Mouse (Mus musculus): ENCODE data around the gene Brs3. TPM values are rescaled to one million over a fixed set of nuclear protein-coding genes. Genes with fewer than 3 reads are reported as not detected.
A peak's percentile ranks its signal among the peaks of the same experiment; 100 is the strongest.

Brs3 gene
- polyA plus RNA-seq (2012; rRNA removed), result not detected in 2 replicates
- polyA plus RNA-seq (2014; fragmentation: Nextera tagmentation; extraction: Ambion mirVana), result not detected in 2 replicates

DNA sequence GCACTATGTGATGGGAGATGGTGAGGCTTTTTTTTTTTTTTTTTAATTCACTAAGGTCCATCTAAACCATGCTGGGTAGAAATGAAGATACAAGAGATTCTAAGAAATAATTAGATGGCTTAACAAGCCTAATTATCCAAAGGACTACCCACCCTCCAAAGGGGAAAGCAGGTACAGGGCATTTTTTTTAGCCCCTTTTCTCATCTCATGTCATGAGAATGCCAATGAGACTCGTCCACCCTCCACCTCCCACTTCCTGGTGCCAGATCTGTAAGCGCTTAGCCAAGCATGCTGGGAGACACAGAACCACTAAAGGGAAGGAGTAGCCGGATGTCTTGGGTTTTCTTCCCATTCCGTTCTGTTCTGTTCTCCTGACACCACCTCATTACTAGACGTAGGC is at the start of gene Brs3:
Gene Brs3, plus strand, starts transcription at position 301 of the 400 bp plus-strand sequence.
- TF ChIP-seq CTCF (IDR thresholded peaks at IDR 0.05; ENCODE audit: low read depth) (no peak), EP300 (IDR thresholded peaks at IDR 0.05; ENCODE audit: low read depth) (no peak)
- Histone ChIP-seq H3K4me2 (ENCODE audit: low read depth) (no peak within 1 kb of the TSS), H3K36me3 (replicated peaks; ENCODE audit: control insufficient read depth, insufficient read depth, low read depth) (no peaks in the 10 kb centered on the region), H3K9me3 (ENCODE audit: control insufficient read depth, low read length) (no peaks in the 10 kb centered on the region), H3K9ac (replicated peaks) (no peak within 1 kb of the TSS), H3K4me3 (ENCODE audit: insufficient read depth in 1 of 2, low read depth in 2 of 2, low read length in 2 of 2) (no peak within 1 kb of the TSS), H3K4me1 (replicated peaks; ENCODE audit: control insufficient read depth in 2 of 2, insufficient read depth in 2 of 2, low read length in 1 of 2) (no peaks in the 10 kb centered on the region), H3K27me3 (ENCODE audit: control insufficient read depth, insufficient read depth, low read length) (no peaks in the 10 kb centered on the region), H3K27ac (no peak within 1 kb of the TSS)
- no peak for ATAC-seq (ENCODE audit: insufficient read depth)
- WGBS (ENCODE audit: insufficient replicate concordance), result 63% methylated on average over 5 of the region's 5 CpGs
- no peak for DNase-seq (ENCODE audit: low read depth in 3 of 3, low spot score in 3 of 3)

DNA sequence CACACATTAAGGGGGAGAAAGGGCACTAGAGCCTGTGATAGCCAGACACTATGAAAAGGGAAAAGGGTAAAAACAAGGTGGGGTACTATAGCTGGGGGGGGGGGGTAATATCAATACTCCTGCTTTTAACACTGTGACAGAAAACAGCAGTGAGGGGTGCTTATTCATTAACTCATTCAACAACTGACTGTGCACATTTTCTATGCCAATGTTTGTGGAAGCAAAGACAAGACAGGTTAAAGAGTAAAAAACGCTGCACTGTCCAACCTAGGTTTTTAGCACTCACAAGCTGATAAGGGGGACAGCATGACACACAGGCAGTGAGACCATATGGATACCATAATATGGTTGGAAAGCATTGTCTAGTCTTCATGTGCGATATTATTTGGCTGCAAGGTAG is 30.0 kb upstream of the Brs3 start:
- TF ChIP-seq CTCF (IDR thresholded peaks at IDR 0.05; ENCODE audit: low read depth) (no peak), EP300 (IDR thresholded peaks at IDR 0.05; ENCODE audit: low read depth) (no peak)
- no peak overlapping the region for H3K9ac ChIP-seq (replicated peaks)
- DNase-seq (ENCODE audit: low read depth in 3 of 3, low spot score in 3 of 3), result no peak
- no peaks in the 10 kb centered on the region for H3K36me3 ChIP-seq (replicated peaks; ENCODE audit: control insufficient read depth, insufficient read depth, low read depth)
- WGBS (ENCODE audit: insufficient replicate concordance), result 54% methylated on average over 2 of the region's 2 CpGs
- no peak overlapping the region for H3K4me3 ChIP-seq (ENCODE audit: insufficient read depth in 1 of 2, low read depth in 2 of 2, low read length in 2 of 2)
- H3K27ac ChIP-seq, result no peak overlapping the region
- H3K4me1 ChIP-seq (replicated peaks; ENCODE audit: control insufficient read depth in 2 of 2, insufficient read depth in 2 of 2, low read length in 1 of 2), result no peaks in the 10 kb centered on the region
- H3K4me2 ChIP-seq (ENCODE audit: low read depth), result no peak overlapping the region
- ATAC-seq (ENCODE audit: insufficient read depth), result no peak
- H3K27me3 ChIP-seq (ENCODE audit: control insufficient read depth, insufficient read depth, low read length), result no peaks in the 10 kb centered on the region
- no peaks in the 10 kb centered on the region for H3K9me3 ChIP-seq (ENCODE audit: control insufficient read depth, low read length)

DNA sequence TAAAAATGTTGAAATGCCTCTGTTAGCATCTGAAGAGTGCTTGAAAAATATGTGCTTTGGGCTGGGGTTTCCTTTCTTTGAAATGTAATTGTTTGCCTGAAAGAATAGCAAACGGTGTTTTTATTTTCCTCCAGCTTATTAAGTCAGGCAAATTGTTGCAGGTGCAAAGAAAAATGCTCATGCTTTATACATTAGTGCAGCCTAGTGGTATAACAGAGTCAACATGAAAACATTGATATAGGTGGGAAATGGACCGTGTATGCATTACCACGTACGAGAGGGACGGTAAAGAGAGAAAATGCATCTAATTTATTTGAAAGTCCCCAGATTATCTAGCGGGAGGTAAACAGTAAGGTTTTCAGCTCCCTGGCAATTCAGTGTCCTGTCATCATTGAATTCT is 995 bp downstream of the Brs3 start:
- no peak overlapping the region for H3K4me3 ChIP-seq (ENCODE audit: insufficient read depth in 1 of 2, low read depth in 2 of 2, low read length in 2 of 2)
- no peaks in the 10 kb centered on the region for H3K4me1 ChIP-seq (replicated peaks; ENCODE audit: control insufficient read depth in 2 of 2, insufficient read depth in 2 of 2, low read length in 1 of 2)
- no peaks in the 10 kb centered on the region for H3K27me3 ChIP-seq (ENCODE audit: control insufficient read depth, insufficient read depth, low read length)
- DNase-seq (ENCODE audit: low read depth in 3 of 3, low spot score in 3 of 3), result no peak
- H3K9ac ChIP-seq (replicated peaks), result no peak overlapping the region
- no peak for ATAC-seq (ENCODE audit: insufficient read depth)
- H3K36me3 ChIP-seq (replicated peaks; ENCODE audit: control insufficient read depth, insufficient read depth, low read depth), result no peaks in the 10 kb centered on the region
- 63% methylated on average over 6 of the region's 6 CpGs for WGBS (ENCODE audit: insufficient replicate concordance)
- no peaks in the 10 kb centered on the region for H3K9me3 ChIP-seq (ENCODE audit: control insufficient read depth, low read length)
- no peak overlapping the region for H3K4me2 ChIP-seq (ENCODE audit: low read depth)
- TF ChIP-seq EP300 (IDR thresholded peaks at IDR 0.05; ENCODE audit: low read depth) (no peak), CTCF (IDR thresholded peaks at IDR 0.05; ENCODE audit: low read depth) (no peak)
- no peak overlapping the region for H3K27ac ChIP-seq

GRCm38 (mm10) chrX:57052848-57053173 is 9.9 kb downstream of the Brs3 start:
- WGBS (ENCODE audit: insufficient replicate concordance), result 9% methylated on average over 4 of the region's 4 CpGs
- H3K27ac ChIP-seq, result no peak overlapping the region; the same call in 1 of the 2 replicates

GRCm38 (mm10) chrX:57053174-57053992 is 10.5 kb downstream of the Brs3 start, which contains the start of gene Htatsf1:
TSS of gene Htatsf1 (plus strand) at chrX:57053583.
- 15% methylated on average over 79 of the region's 85 CpGs for WGBS (ENCODE audit: insufficient replicate concordance)
- peak within 1 kb of the TSS; percentile 68 for H3K4me2 ChIP-seq (ENCODE audit: low read depth)
- no peaks in the 10 kb centered on the region for H3K9me3 ChIP-seq (ENCODE audit: control insufficient read depth, low read length)
- no peaks in the 10 kb centered on the region for H3K27me3 ChIP-seq (ENCODE audit: control insufficient read depth, insufficient read depth, low read length)
- peak within 1 kb of the TSS; percentile 56 for H3K27ac ChIP-seq
- peak within 1 kb of the TSS; percentile 66 for H3K9ac ChIP-seq (replicated peaks)
- DNase-seq (ENCODE audit: low read depth in 3 of 3, low spot score in 3 of 3), result peak; percentile 53 to 56 (median 54)
- H3K36me3 ChIP-seq (replicated peaks; ENCODE audit: control insufficient read depth, insufficient read depth, low read depth), result no peaks in the 10 kb centered on the region
- peak; percentile 94 for ATAC-seq (ENCODE audit: insufficient read depth)
- peak within 1 kb of the TSS; percentile 75 to 98 for H3K4me3 ChIP-seq (ENCODE audit: insufficient read depth in 1 of 2, low read depth in 2 of 2, low read length in 2 of 2)
- no peak for TF ChIP-seq CTCF (IDR thresholded peaks at IDR 0.05; ENCODE audit: low read depth)
- TF ChIP-seq EP300 (IDR thresholded peaks at IDR 0.05; ENCODE audit: low read depth), result no peak
- 0 out of 4 replicates have a peak, but pooled peaks cover 0 to 2% of the 10 kb centered on the region in 2 experiments for H3K4me1 ChIP-seq (replicated peaks; ENCODE audit: control insufficient read depth in 2 of 2, insufficient read depth in 2 of 2, low read length in 1 of 2)

More at GRCm38 (mm10) chrX:57052848-57053173, 9.9 kb downstream of the Brs3 start:
- Histone ChIP-seq H3K4me3 (ENCODE audit: insufficient read depth in 1 of 2, low read depth in 2 of 2, low read length in 2 of 2) (peak overlapping the region; percentile 75 to 98), H3K4me2 (ENCODE audit: low read depth) (peak overlapping the region; percentile 68), H3K9ac (replicated peaks) (peak overlapping the region; percentile 40; the same call in 1 of the 2 replicates), H3K27me3 (ENCODE audit: control insufficient read depth, insufficient read depth, low read length) (no peaks in the 10 kb centered on the region), H3K9me3 (ENCODE audit: control insufficient read depth, low read length) (no peaks in the 10 kb centered on the region), H3K4me1 (replicated peaks; ENCODE audit: control insufficient read depth in 2 of 2, insufficient read depth in 2 of 2, low read length in 1 of 2) (0 out of 4 replicates have a peak, but pooled peaks cover 0 to 2% of the 10 kb centered on the region in 2 experiments), H3K36me3 (replicated peaks; ENCODE audit: control insufficient read depth, insufficient read depth, low read depth) (no peaks in the 10 kb centered on the region)
- DNase-seq (ENCODE audit: low read depth in 3 of 3, low spot score in 3 of 3), result peak in 1 of 3 experiments; percentile 0
- TF ChIP-seq EP300 (IDR thresholded peaks at IDR 0.05; ENCODE audit: low read depth) (no peak), CTCF (IDR thresholded peaks at IDR 0.05; ENCODE audit: low read depth) (no peak)
- ATAC-seq (ENCODE audit: insufficient read depth), result peak; percentile 37; the same call in 1 of the 2 replicates

All from liver, embryonic 14.5 days (tissue).